Mouse (Mus musculus) forebrain, embryonic 13.5 days (tissue): ENCODE measurements around the gene Zscan21. TPM values are rescaled to one million over a fixed set of nuclear protein-coding genes. Genes with fewer than 3 reads are reported as not detected.
A peak's percentile ranks its signal among the peaks of the same experiment; 100 is the strongest.

Experiments used
- ATAC-seq: fragments of 200-750 bp; cut with Nextera tagmentation; 2 replicates; pipeline ENCODE4 v1.8.0; 2017
- H3K27ac ChIP-seq: fragments of 300-500 bp; sonication (generic); 2 replicates; pipeline ENCODE4 v1.5.1; 2015; ENCODE audit warnings: inconsistent platforms, mild to moderate bottlenecking, moderate library complexity
- H3K27me3 ChIP-seq: fragments of 300-500 bp; sonication (generic); 2 replicates; pipeline ENCODE4 v1.6.1; 2015; ENCODE audit warnings: mild to moderate bottlenecking, inconsistent platforms
- H3K36me3 ChIP-seq: fragments of 300-500 bp; sonication (generic); 2 replicates; pipeline ENCODE4 v1.6.1; 2015; ENCODE audit warnings: mild to moderate bottlenecking, inconsistent platforms; ENCODE audit not compliant: poor library complexity, severe bottlenecking
- H3K4me1 ChIP-seq: fragments of 300-500 bp; sonication (generic); 2 replicates; pipeline ENCODE4 v1.6.1; 2015; ENCODE audit warnings: inconsistent platforms
- H3K4me2 ChIP-seq: fragments of 300-500 bp; sonication (generic); 2 replicates; pipeline ENCODE4 v1.6.1; 2015; ENCODE audit warnings: inconsistent platforms, mild to moderate bottlenecking, moderate library complexity
- H3K4me3 ChIP-seq: fragments of 300-500 bp; sonication (generic); 2 replicates; pipeline ENCODE4 v1.5.1; 2015; ENCODE audit warnings: mild to moderate bottlenecking, inconsistent platforms
- H3K9ac ChIP-seq: fragments of 300-500 bp; sonication (generic); 2 replicates; pipeline ENCODE4 v1.6.1; 2015; ENCODE audit warnings: mild to moderate bottlenecking, inconsistent platforms
- H3K9me3 ChIP-seq: fragments of 300-500 bp; sonication (generic); replicated peaks from 2 replicates; pipeline ENCODE4 v1.6.1; 2016; ENCODE audit warnings: inconsistent platforms
- WGBS: fragments of 180-500 bp; shearing (Covaris S2); methylation state at CpG from one replicate; pipeline ENCODE4 v1.1.7; 2015; 5-methylcytosine and 5-hydroxymethylcytosine counted together
- polyA plus RNA-seq: library from polyadenylated mRNA; unstranded; fragments of >200 nt; fragmentation: Nextera tagmentation; extraction: Ambion mirVana; gene quantifications from 2 replicates; pipeline ENCODE4 v1.2.1, GENCODE M21; 2015

Gene Zscan21
- polyA plus RNA-seq, 1 experiment from 2014 or later: 111 TPM

DNA sequence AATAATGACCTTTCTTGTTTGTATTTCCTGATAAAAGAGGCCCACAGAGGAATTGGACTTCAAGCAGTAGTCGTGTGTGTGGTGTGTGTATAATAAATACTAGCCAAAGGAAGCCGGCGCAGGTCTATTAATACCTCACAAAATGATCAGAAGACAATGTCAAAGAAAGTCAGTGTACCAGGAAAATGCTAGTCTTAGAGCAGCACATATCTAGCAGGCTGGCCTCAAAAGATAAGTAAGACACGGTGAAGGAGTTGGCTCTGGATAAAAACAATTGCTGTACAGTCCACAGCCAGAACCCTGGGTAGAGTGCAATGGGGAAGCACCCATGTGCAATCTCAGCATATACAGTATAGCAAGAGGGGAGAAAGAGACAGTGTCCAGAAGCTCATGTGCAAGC is 20.6 kb downstream of the Zscan21 start:
- H3K4me2 ChIP-seq: no peak overlapping the region
- ATAC-seq: no peak
- no peak overlapping the region for H3K27ac ChIP-seq
- no peak overlapping the region for H3K9ac ChIP-seq
- no peaks in the 10 kb centered on the region for H3K9me3 ChIP-seq
- H3K36me3 ChIP-seq: peaks cover 61% of the 10 kb centered on the region
- no peaks in the 10 kb centered on the region for H3K4me1 ChIP-seq
- WGBS: 91% methylated on average over 4 of the region's 4 CpGs
- no peaks in the 10 kb centered on the region for H3K27me3 ChIP-seq
- H3K4me3 ChIP-seq: no peak overlapping the region

DNA sequence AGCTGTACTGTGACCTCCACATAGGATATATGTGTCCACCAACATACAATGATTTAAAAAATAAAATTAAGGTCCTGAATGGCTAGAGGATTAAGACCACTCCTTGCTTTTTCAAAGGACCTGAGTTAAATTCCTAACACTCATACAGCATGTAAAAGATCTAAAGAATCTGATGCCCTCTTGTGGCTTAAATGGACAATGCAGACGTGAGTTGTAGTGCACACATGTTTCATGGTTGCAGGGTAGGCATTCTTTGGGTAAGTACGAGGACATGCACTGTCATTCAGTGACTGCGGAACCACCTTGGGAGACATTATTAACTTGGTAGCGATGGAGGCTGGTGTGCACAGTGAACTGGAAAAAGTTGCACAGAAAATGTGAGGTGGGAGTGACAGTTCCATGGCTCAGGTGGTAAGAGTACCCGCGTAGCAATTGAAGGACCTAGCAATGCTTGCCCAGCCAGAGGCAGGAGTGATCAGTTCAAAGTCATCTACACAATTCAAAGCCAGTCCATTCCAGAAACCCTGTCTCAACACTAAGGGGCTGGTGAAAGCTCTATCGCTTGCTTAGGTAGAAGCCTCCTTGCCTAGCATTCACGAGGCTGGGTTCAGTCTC is 21.3 kb downstream of the Zscan21 start:
- WGBS: 66% methylated on average over 8 of the region's 8 CpGs
- no peaks in the 10 kb centered on the region for H3K9me3 ChIP-seq
- H3K9ac ChIP-seq: no peak overlapping the region
- H3K27me3 ChIP-seq: no peaks in the 10 kb centered on the region
- H3K27ac ChIP-seq: no peak overlapping the region
- H3K4me3 ChIP-seq: no peak overlapping the region
- no peak overlapping the region for H3K4me2 ChIP-seq
- H3K4me1 ChIP-seq: no peaks in the 10 kb centered on the region
- peak; percentile 61 for ATAC-seq
- H3K36me3 ChIP-seq: peaks cover 59% of the 10 kb centered on the region

DNA sequence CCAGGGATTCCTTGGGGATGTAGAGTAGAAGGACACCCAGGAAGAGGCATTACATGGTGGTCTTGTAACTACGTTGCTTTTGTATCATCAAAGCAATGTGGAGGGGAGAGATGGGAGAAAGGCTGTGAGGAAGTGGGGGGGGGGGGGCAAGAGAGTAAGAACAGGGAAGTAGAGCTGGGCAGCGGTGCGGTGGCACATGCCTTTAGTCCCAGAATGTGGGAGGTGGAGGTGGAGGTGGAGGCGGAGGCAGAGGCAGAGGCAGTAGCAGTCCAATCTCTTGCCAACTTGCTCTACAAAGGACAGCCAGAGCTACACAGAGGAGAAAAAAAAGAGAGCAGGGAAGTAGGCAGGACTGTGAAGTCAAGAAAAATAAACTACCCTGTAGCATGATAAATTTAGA is 21.9 kb downstream of the Zscan21 start:
- no peak overlapping the region for H3K27ac ChIP-seq
- ATAC-seq: no peak
- no peak overlapping the region for H3K9ac ChIP-seq
- H3K4me3 ChIP-seq: no peak overlapping the region
- H3K27me3 ChIP-seq: no peaks in the 10 kb centered on the region
- peaks cover 59% of the 10 kb centered on the region for H3K36me3 ChIP-seq
- no peaks in the 10 kb centered on the region for H3K4me1 ChIP-seq
- no peaks in the 10 kb centered on the region for H3K9me3 ChIP-seq
- WGBS: 93% methylated on average over 4 of the region's 4 CpGs
- no peak overlapping the region for H3K4me2 ChIP-seq

DNA sequence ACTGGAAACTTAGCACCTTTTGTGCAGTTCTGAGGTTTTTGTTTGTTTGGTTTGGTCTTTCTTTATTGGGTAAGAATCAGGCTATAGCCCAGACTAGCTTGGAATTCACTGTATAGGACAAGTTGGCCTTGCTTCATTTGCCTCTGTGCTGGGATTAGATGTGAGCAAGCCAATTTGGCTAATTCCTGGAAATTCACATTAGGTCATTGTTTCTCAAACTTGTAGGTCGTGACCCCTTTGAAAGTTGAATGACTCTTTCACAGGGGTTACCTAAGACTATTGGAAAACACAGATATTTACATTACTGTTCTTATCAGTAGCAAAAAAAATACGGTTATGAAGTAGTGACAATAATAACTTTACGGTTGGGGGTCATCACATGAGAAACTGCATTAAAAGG is 37.7 kb downstream of the Zscan21 start:
- peak overlapping the region; percentile 86 for H3K4me3 ChIP-seq
- no peak for ATAC-seq
- H3K9ac ChIP-seq: peak overlapping the region; percentile 96
- peaks cover 34% of the 10 kb centered on the region for H3K36me3 ChIP-seq
- H3K9me3 ChIP-seq: no peaks in the 10 kb centered on the region
- 87% methylated on average over 3 of the region's 3 CpGs for WGBS
- no peak overlapping the region; the same call in 1 of the 2 replicates for H3K27ac ChIP-seq
- H3K4me2 ChIP-seq: peak overlapping the region; percentile 76
- H3K27me3 ChIP-seq: no peaks in the 10 kb centered on the region
- peaks cover 12% of the 10 kb centered on the region for H3K4me1 ChIP-seq

DNA sequence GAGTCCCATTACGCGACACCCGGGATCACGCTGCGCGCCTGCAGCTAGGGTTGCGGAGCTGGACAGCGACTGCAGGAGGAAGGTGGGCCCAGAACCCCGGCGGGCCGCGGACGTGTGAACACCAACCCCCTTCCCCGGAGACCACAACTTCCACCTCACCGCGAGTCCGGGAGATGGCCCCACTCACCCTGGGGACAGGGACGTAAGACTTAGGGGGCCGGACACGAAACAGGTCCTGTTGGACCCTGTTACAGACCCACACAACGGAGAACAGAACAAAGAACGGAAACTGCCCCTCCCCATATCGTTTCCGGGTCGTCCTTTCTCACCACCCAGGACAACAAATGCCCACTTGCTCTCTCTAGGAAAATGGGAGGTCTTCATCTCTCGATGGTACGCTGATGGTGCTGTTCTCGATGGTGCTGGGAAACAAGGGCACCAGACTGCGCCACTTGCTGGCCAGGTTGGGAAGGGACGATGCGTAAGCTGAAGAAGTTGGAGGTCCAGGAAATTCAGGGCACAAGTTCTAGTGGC is 38.8 kb downstream of the Zscan21 start, which contains the start of gene Zfp113:
TSS of gene Zfp113 (minus strand) at position 302 of the 534 bp plus-strand sequence.
- Histone ChIP-seq H3K36me3 (peaks cover 29% of the 10 kb centered on the region), H3K4me2 (peak within 1 kb of the TSS; percentile 76), H3K27ac (peak within 1 kb of the TSS; percentile 94), H3K27me3 (no peaks in the 10 kb centered on the region), H3K9ac (peak within 1 kb of the TSS; percentile 96), H3K9me3 (no peaks in the 10 kb centered on the region), H3K4me1 (peaks cover 12% of the 10 kb centered on the region), H3K4me3 (peak within 1 kb of the TSS; percentile 86)
- peak; percentile 97 for ATAC-seq
- WGBS: under 1% methylated on average over 31 of the region's 31 CpGs

DNA sequence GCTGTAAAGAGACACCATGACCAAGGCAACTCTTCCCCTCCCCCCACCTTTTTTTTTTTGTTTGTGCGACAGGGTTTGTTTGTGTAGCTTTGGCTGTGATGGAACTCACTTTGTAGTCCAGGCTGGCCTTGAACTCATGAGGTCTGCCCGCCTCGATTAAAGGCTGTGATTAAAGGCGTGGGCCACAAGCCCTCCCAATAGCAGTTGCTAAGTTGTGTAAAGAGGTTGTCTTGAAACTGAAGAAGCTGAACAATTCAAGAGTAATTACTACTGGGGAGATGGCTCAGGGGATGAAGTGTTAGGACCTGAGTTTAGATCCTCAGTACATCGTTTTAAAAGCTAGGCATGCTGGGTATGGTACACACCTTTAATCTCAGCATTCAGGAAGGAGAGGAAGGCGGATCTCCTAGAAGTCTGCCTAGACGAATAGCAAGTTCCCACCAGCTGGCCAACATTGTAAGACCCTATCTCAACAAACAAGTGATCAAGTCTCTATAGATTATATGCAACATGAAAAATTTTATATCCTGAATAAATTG is 43.6 kb downstream of the Zscan21 start:
- peak overlapping the region; percentile 89 for H3K4me2 ChIP-seq
- no peaks in the 10 kb centered on the region for H3K9me3 ChIP-seq
- ATAC-seq: peak; percentile 1; the same call in 1 of the 2 replicates
- peaks cover 29% of the 10 kb centered on the region for H3K36me3 ChIP-seq
- H3K4me3 ChIP-seq: peak overlapping the region; percentile 82
- H3K9ac ChIP-seq: peak overlapping the region; percentile 89
- H3K4me1 ChIP-seq: peaks cover 11% of the 10 kb centered on the region
- WGBS: 62% methylated on average over 7 of the region's 7 CpGs
- 0 out of 2 replicates have a peak overlapping the region, but pooled peaks have one; percentile 21 for H3K27ac ChIP-seq
- no peaks in the 10 kb centered on the region for H3K27me3 ChIP-seq

DNA sequence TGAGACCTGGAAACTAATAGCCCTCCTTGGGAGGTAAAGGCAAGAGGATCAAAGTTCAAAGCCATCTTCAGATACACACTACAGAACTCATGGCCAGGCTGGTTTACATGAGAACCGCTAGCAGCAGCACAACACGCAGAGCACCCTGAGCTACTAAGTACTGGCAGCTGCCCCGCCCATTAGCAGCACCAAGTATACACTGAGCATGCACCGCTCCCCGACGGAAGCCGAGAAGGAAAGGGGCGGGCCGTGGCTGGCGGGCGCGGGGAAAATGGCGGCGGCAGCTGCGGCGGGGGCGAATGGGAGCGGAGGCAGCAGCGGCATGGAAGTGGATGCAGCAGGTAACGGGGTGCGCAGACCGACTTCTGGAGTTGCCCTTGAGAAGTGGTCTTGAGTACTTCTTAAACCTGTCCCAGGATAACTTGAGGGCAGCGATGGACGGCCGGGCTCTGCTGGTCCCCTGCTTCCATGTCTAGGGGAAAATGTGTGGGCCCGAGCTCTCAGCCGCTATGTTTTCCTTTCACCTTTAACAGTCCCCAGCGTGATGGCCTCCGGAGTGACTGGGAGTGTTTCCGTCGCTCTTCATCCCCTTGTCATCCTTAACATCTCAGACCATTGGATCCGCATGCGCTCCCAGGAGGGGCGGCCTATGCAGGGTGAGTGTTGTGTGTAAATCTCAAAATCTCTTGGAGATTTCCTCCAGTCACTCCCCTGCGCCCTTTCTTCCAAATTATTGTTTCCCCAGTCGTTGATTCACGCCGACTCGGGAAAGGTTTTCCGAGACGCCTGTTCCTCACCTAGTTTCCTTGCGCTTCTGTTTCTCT is 44.4 kb downstream of the Zscan21 start, which contains the start of gene Cops6:
TSS of gene Cops6 (plus strand) at position 230 of the 824 bp plus-strand sequence.
- Histone ChIP-seq H3K27ac (peak within 1 kb of the TSS; percentile 44; the same call in 1 of the 2 replicates), H3K4me3 (peak within 1 kb of the TSS; percentile 82), H3K4me1 (peaks cover 11% of the 10 kb centered on the region), H3K9me3 (no peaks in the 10 kb centered on the region), H3K9ac (peak within 1 kb of the TSS; percentile 89), H3K27me3 (no peaks in the 10 kb centered on the region), H3K4me2 (peak within 1 kb of the TSS; percentile 89), H3K36me3 (peaks cover 37% of the 10 kb centered on the region)
- WGBS: under 1% methylated on average over 42 of the region's 42 CpGs
- peak; percentile 97 for ATAC-seq

DNA sequence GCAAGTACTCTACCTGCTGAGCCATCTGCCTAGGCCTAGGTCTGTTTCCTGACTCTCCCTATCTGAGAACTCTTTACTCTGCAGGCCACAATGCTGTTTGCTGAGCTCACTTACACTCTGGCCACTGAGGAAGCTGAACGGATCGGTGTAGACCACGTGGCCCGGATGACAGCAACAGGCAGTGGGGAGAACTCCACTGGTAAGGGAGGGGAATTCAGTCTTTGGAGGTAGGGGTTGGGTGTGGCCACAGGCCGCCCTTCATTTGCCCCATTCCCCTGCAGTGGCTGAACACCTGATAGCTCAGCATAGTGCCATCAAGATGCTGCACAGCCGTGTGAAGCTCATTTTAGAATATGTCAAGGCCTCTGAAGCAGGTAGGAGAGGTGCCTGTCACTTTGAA is 46.3 kb downstream of the Zscan21 start:
- no peak overlapping the region for H3K27ac ChIP-seq
- H3K27me3 ChIP-seq: no peaks in the 10 kb centered on the region
- no peak overlapping the region for H3K9ac ChIP-seq
- H3K4me1 ChIP-seq: peaks cover 11% of the 10 kb centered on the region
- no peaks in the 10 kb centered on the region for H3K9me3 ChIP-seq
- 80% methylated on average over 6 of the region's 6 CpGs for WGBS
- ATAC-seq: no peak
- peaks cover 57% of the 10 kb centered on the region for H3K36me3 ChIP-seq
- H3K4me3 ChIP-seq: no peak overlapping the region
- H3K4me2 ChIP-seq: no peak overlapping the region

DNA sequence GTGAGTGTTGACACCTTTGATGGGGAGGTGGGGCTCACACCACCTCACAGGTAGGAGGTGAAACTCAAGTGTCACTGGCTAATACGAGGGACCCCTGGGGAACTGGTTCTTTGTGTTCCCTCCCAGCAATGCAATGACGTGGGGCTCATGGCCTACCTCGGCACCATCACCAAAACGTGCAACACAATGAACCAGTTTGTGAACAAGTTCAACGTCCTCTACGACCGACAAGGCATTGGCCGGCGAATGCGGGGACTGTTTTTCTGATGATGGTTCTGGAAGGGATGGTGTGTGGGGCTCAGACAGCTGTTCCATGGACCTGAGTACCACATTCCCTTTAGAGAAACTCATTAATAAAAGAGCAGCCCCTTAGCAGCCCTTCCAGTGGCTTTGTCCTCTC is 46.9 kb downstream of the Zscan21 start:
- H3K36me3 ChIP-seq: peaks cover 61% of the 10 kb centered on the region
- H3K4me2 ChIP-seq: no peak overlapping the region
- H3K27me3 ChIP-seq: no peaks in the 10 kb centered on the region
- no peak for ATAC-seq
- no peak overlapping the region for H3K27ac ChIP-seq
- H3K9ac ChIP-seq: no peak overlapping the region
- 62% methylated on average over 10 of the region's 10 CpGs for WGBS
- H3K4me1 ChIP-seq: peaks cover 11% of the 10 kb centered on the region
- no peaks in the 10 kb centered on the region for H3K9me3 ChIP-seq
- H3K4me3 ChIP-seq: no peak overlapping the region

DNA sequence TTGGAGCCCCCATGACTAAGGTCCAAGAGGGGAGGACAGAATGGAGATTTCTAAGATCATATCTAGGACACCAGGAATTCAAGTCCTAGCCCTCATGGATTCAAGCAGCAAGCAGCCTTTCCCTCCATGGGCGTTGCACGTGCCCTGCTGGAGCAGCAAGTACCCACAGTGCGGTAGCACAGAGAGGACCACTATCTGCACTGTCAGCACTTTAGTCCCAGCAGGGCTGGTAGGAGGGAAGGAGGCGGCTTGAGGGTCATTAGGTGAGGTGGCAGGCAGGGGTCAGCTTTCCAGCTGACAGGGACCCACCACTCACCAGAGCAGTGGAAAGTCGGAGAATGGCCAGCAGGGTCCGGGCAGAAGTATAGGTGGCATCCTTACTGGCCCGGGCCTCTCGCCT is 48.9 kb downstream of the Zscan21 start:
- Histone ChIP-seq H3K4me3 (no peak overlapping the region), H3K4me1 (peaks cover 22% of the 10 kb centered on the region), H3K9me3 (no peaks in the 10 kb centered on the region), H3K27me3 (no peaks in the 10 kb centered on the region), H3K4me2 (no peak overlapping the region), H3K36me3 (peaks cover 74% of the 10 kb centered on the region), H3K27ac (no peak overlapping the region), H3K9ac (peak overlapping the region; percentile 13; the same call in 1 of the 2 replicates)
- no peak for ATAC-seq
- 80% methylated on average over 8 of the region's 8 CpGs for WGBS

DNA sequence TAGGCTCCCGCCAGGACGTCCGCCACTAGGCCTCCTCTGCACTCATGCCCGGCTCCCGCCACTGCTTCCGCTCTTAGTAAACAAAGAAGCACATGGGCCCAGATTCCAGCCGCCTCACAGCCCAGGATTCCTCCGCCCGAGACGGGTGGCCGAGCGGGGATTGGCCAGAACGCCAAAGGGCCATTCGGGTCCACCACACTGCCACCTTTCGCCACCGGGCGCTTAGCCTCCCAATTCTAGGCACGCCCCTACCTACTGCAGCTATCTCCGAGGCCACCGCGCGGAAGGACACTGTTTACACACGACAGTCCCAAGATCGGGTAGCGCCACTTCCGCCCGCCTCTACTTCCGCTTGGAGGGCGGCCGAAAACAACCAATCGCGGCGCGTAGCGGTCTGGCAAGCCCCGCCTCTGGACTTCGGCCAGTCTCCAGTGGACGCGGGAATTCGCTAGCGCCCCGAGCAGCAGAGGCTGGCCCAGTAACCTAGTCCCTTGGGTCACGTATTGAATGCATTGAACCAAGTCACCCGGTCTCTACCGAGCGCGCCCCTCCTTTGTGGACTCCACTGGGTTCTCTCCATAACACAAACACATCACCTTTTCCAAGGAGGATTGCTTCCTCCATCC is 54.3 kb downstream of the Zscan21 start:
- H3K4me3 ChIP-seq: peak overlapping the region; percentile 78
- peaks cover 37% of the 10 kb centered on the region for H3K4me1 ChIP-seq
- H3K9me3 ChIP-seq: no peaks in the 10 kb centered on the region
- under 1% methylated on average over 47 of the region's 47 CpGs for WGBS
- peak overlapping the region; percentile 79 for H3K9ac ChIP-seq
- peak overlapping the region; percentile 87 for H3K4me2 ChIP-seq
- no peaks in the 10 kb centered on the region for H3K27me3 ChIP-seq
- H3K27ac ChIP-seq: peak overlapping the region; percentile 95
- peaks cover 57% of the 10 kb centered on the region for H3K36me3 ChIP-seq
- ATAC-seq: peak; percentile 88
